Mouse (Mus musculus) neural tube, embryonic 14.5 days (tissue): ENCODE measurements around the gene Dspp. TPM values are rescaled to one million over a fixed set of nuclear protein-coding genes. Genes with fewer than 3 reads are reported as not detected.

Experiments
- ATAC-seq: fragments of 200-750 bp; cut with Nextera tagmentation; 2 replicates; pipeline ENCODE4 v1.8.0; 2017; ENCODE audit warnings: low read depth, mild to moderate bottlenecking, moderate TSS enrichment, moderate library complexity
- H3K27ac ChIP-seq: fragments of 300-500 bp; sonication (generic); 2 replicates; pipeline ENCODE4 v1.5.1; 2014; ENCODE audit warnings: low read depth, mild to moderate bottlenecking, control low read depth, low read length, moderate library complexity, mixed read lengths
- H3K27me3 ChIP-seq: fragments of 300-500 bp; sonication (generic); 2 replicates; pipeline ENCODE4 v1.6.1; 2014; ENCODE audit warnings: low read length; ENCODE audit not compliant: control insufficient read depth, insufficient read depth
- H3K36me3 ChIP-seq: fragments of 300-500 bp; sonication (generic); 2 replicates; pipeline ENCODE4 v1.6.1; 2014; ENCODE audit warnings: low read length, mixed read lengths; ENCODE audit not compliant: control insufficient read depth, insufficient read depth
- H3K4me1 ChIP-seq: fragments of 300-500 bp; sonication (generic); 2 replicates; pipeline ENCODE4 v1.6.1; 2014; ENCODE audit warnings: low read length; ENCODE audit not compliant: control insufficient read depth, insufficient read depth
- H3K4me2 ChIP-seq: fragments of 300-500 bp; sonication (generic); 2 replicates; pipeline ENCODE4 v1.6.1; 2014; ENCODE audit warnings: mild to moderate bottlenecking, low read depth, low read length, control low read depth
- H3K4me3 ChIP-seq: fragments of 300-500 bp; sonication (generic); 2 replicates; pipeline ENCODE4 v1.5.1; 2014; ENCODE audit warnings: low read depth, low read length, control low read depth, mixed read lengths
- H3K9ac ChIP-seq: fragments of 300-500 bp; sonication (generic); replicated peaks from 2 replicates; pipeline ENCODE4 v1.6.1; 2014; ENCODE audit warnings: low read depth, mild to moderate bottlenecking, control low read depth, low read length, mixed read lengths
- H3K9me3 ChIP-seq: fragments of 300-500 bp; sonication (generic); 2 replicates; pipeline ENCODE4 v1.6.1; 2016; ENCODE audit warnings: low read length; ENCODE audit not compliant: control insufficient read depth
- WGBS: fragments of 180-500 bp; shearing (Covaris S2); extraction: QIAGEN DNeasy Blood & Tissue Kit; methylation state at CpG from one replicate; pipeline ENCODE4 v1.1.7; 2014; 5-methylcytosine and 5-hydroxymethylcytosine counted together
- polyA plus RNA-seq: library from polyadenylated mRNA; unstranded; fragments of >200 nt; fragmentation: Nextera tagmentation; extraction: Ambion mirVana; gene quantifications from 2 replicates; pipeline ENCODE4 v1.2.1, GENCODE M21; 2014

The Dspp gene
- polyA plus RNA-seq, 1 experiment from 2014 or later: not detected

DNA sequence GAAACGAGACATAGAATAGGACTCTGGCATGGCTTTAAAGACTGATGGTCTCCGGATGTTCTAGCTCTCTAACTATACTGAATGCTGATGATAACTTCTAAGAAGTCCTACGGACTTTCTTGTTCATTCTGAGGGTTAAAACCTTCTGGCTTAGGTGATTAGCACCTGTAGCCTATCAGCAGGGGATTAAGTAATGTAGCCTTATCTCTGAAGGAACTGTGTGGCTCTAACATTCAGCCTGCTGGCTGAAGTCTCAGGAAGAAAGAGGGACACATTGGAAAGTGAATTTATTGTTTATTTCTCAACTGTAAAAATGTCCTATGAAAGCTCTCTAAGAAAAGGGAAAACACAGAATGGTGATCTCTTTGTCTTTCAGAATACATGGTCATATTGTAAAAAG, 53.8 kb downstream of the Dspp start:
- H3K9ac ChIP-seq: no peak overlapping the region
- no peaks in the 10 kb centered on the region for H3K27me3 ChIP-seq
- 83% methylated on average over 3 of the region's 3 CpGs for WGBS
- ATAC-seq: no peak
- H3K36me3 ChIP-seq: no peaks in the 10 kb centered on the region
- H3K4me2 ChIP-seq: no peak overlapping the region
- no peak overlapping the region for H3K4me3 ChIP-seq
- H3K9me3 ChIP-seq: no peaks in the 10 kb centered on the region
- H3K4me1 ChIP-seq: no peaks in the 10 kb centered on the region
- H3K27ac ChIP-seq: no peak overlapping the region

DNA sequence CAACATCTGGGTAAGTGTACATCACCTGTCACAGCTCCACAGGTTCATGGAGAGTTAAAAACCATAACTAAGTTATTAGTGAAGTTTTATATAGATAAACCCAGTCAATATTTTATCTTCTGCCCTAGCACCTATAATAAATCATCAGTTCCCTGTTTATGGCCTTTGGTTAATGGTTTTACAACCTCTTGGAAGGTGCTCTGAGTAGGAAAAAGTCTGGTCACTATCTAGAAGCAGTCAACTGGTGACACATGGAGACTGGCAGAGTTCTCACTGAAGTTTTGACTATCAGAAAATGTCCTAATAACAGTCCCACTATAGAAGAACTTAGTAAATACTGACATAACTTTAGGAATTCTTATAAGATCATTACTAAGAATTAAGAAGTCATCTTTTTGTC, 54.2 kb downstream of the Dspp start:
- Histone ChIP-seq H3K36me3 (no peaks in the 10 kb centered on the region), H3K27me3 (no peaks in the 10 kb centered on the region), H3K27ac (no peak overlapping the region), H3K9me3 (no peaks in the 10 kb centered on the region), H3K9ac (no peak overlapping the region), H3K4me1 (no peaks in the 10 kb centered on the region), H3K4me2 (no peak overlapping the region), H3K4me3 (no peak overlapping the region)
- no peak for ATAC-seq

DNA sequence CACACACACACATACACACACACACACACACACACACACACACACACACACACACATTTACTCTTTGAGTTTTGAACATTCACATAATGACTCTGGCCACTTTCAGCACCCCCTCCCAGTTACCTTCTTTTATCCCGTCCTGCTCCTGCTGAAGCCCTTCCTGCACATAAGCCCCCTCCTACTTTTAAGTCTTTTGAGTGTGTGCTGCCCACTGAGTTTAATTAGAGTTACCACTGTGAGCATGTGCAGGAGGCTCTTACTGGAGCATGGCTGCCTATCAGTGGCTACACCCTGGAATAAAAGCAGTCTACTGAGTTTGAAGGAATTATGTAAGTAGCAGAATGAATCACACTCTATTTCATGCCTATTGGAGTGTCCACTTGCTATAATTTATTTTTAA, 58.0 kb downstream of the Dspp start:
- H3K9ac ChIP-seq: no peak overlapping the region
- no peak overlapping the region for H3K4me2 ChIP-seq
- ATAC-seq: no peak
- H3K27ac ChIP-seq: no peak overlapping the region
- no peaks in the 10 kb centered on the region for H3K9me3 ChIP-seq
- no peak overlapping the region for H3K4me3 ChIP-seq
- WGBS: 19% methylated on average over 1 of the region's 1 CpGs
- H3K36me3 ChIP-seq: no peaks in the 10 kb centered on the region
- H3K4me1 ChIP-seq: no peaks in the 10 kb centered on the region
- no peaks in the 10 kb centered on the region for H3K27me3 ChIP-seq

Other genes starting within 250 kb of the Dspp start
- not detected in 2 replicates for gene Hsd17b13, start 193.3 kb upstream of the Dspp start, polyA plus RNA-seq
- 2.9 and 3.5 TPM in 2 replicates for gene Hsd17b11, start 148.8 kb upstream of the Dspp start, polyA plus RNA-seq
- gene Nudt9, start 124.4 kb upstream of the Dspp start, polyA plus RNA-seq: 66.1 and 72.1 TPM in 2 replicates
- gene Gm17660, start 93.1 kb upstream of the Dspp start, polyA plus RNA-seq: 0.44 TPM in 1 of 2 replicates, not detected in the other
- 360 and 427 TPM in 2 replicates for gene Sparcl1, start 57.0 kb upstream of the Dspp start, polyA plus RNA-seq
- 0.27 TPM in 1 of 2 replicates, not detected in the other for gene Dmp1, start 31.9 kb downstream of the Dspp start, polyA plus RNA-seq
- 0.33 and 0.92 TPM in 2 replicates for gene Ibsp, start 128.5 kb downstream of the Dspp start, polyA plus RNA-seq
- not detected in 2 replicates for gene Mepe, start 154.6 kb downstream of the Dspp start, polyA plus RNA-seq